Mouse (Mus musculus): Measurements from ENCODE around the gene Slc6a8. TPM values are rescaled to one million over a fixed set of nuclear protein-coding genes. Genes with fewer than 3 reads are reported as not detected.

Gene Slc6a8
- polyA plus RNA-seq, 1 experiment from 2014 or later, result 8.8 TPM

DNA sequence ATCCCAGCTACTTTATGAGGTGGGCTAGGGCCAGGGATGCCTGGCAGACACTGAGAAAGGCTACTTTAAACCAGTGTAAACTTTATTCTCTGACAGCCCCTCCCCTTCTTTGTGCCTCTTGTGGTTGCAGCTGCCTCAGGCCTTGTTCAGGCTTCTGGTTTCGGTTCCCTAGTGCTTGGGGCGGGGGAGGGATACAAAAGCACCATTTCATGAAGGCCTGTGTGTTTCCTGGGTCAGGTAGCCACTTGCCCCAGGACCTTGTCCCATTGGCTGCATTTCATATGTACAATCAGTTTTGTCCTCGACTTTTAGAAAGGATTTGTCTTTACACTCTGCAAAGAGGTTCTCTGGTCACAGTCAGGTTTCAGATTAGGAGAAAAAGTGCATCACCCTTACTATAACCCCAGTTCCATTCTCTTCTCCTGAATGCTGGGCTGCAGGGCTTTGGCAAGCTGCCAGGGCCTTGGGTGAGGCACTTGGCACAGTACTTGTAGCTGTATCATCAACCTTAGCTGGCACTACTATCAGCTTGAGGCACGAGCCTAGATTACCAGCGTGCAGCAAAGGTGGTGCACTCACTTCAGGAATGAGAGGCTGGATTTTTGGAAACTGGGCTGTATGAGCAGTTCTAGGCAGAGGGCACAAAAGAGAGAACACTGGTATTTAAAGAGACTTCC lies 45.9 kb downstream of the Slc6a8 start:
- H3K27me3 ChIP-seq (replicated peaks; ENCODE audit: control insufficient read depth, insufficient read depth, low read length), result no peaks in the 10 kb centered on the region
- no peak for ATAC-seq (ENCODE audit: low read depth)
- DNase-seq (ENCODE audit: low spot score), result peak; percentile 27
- H3K36me3 ChIP-seq (ENCODE audit: control insufficient read depth, insufficient read depth, low read length), result no peaks in the 10 kb centered on the region; the same call in 1 of the 2 replicates
- H3K4me2 ChIP-seq (ENCODE audit: low read depth, low read length), result peak overlapping the region; percentile 70
- WGBS, result 29% methylated on average over 5 of the region's 5 CpGs
- H3K9me3 ChIP-seq (ENCODE audit: control insufficient read depth, low read length), result no peaks in the 10 kb centered on the region
- H3K27ac ChIP-seq (replicated peaks; ENCODE audit: low read depth, low read length), result peak overlapping the region; percentile 11; the same call in 1 of the 2 replicates
- no peak overlapping the region for H3K9ac ChIP-seq (ENCODE audit: low read depth, low read length)
- peaks cover 11% of the 10 kb centered on the region for H3K4me1 ChIP-seq (ENCODE audit: control insufficient read depth, insufficient read depth, low read length)
- no peak overlapping the region for H3K4me3 ChIP-seq (ENCODE audit: low read depth, low read length)

DNA sequence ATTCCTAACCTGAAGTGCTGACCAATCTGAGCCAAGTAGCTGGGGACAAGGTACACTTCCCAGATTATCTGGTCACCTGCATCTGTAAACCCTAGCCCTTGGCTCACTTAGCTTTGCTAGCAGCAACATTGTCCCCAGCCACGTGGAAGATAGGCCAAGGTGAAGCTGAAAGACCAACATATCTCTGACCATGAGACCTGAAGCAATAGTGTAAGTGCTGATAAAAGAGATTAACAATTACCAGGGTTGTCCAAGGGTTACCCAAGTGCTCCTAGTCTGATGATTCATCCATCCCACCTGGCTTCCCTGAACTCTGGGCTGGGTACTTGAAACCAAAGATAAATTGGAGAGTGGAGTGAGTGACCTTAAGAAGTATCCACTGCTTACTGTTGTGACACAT lies 58.0 kb downstream of the Slc6a8 start:
- Histone ChIP-seq H3K27me3 (replicated peaks; ENCODE audit: control insufficient read depth, insufficient read depth, low read length) (no peaks in the 10 kb centered on the region), H3K9me3 (ENCODE audit: control insufficient read depth, low read length) (no peaks in the 10 kb centered on the region), H3K4me2 (ENCODE audit: low read depth, low read length) (no peak overlapping the region), H3K9ac (ENCODE audit: low read depth, low read length) (no peak overlapping the region), H3K36me3 (ENCODE audit: control insufficient read depth, insufficient read depth, low read length) (peaks cover 5% of the 10 kb centered on the region; the same call in 1 of the 2 replicates), H3K27ac (replicated peaks; ENCODE audit: low read depth, low read length) (no peak overlapping the region), H3K4me3 (ENCODE audit: low read depth, low read length) (no peak overlapping the region), H3K4me1 (ENCODE audit: control insufficient read depth, insufficient read depth, low read length) (no peaks in the 10 kb centered on the region)
- 53% methylated on average over 1 of the region's 1 CpGs for WGBS
- DNase-seq (ENCODE audit: low spot score) (no peak), ATAC-seq (ENCODE audit: low read depth) (no peak)

Other genes with a start within 250 kb of the Slc6a8 start
- gene Trex2, start 237.8 kb upstream of the Slc6a8 start, polyA plus RNA-seq (2014; fragmentation: Nextera tagmentation; extraction: Ambion mirVana), result 1.3 and 2.9 TPM in 2 replicates
- gene Haus7, start 214.1 kb upstream of the Slc6a8 start, polyA plus RNA-seq (2014; fragmentation: Nextera tagmentation; extraction: Ambion mirVana), result 48.2 and 52.5 TPM in 2 replicates
- 263 and 311 TPM in 2 replicates for gene Bgn, start 189.5 kb upstream of the Slc6a8 start, polyA plus RNA-seq (2014; fragmentation: Nextera tagmentation; extraction: Ambion mirVana)
- 0.80 and 1.3 TPM in 2 replicates for gene Atp2b3, start 170.1 kb upstream of the Slc6a8 start, polyA plus RNA-seq (2014; fragmentation: Nextera tagmentation; extraction: Ambion mirVana)
- 1.6 and 2.2 TPM in 2 replicates for gene Dusp9, start 33.7 kb upstream of the Slc6a8 start, polyA plus RNA-seq (2014; fragmentation: Nextera tagmentation; extraction: Ambion mirVana)
- 16.6 and 19.9 TPM in 2 replicates for gene Pnck, start 13.0 kb upstream of the Slc6a8 start, polyA plus RNA-seq (2014; fragmentation: Nextera tagmentation; extraction: Ambion mirVana)
- gene Bcap31, start 43.0 kb downstream of the Slc6a8 start, polyA plus RNA-seq (2014; fragmentation: Nextera tagmentation; extraction: Ambion mirVana), result 240 and 244 TPM in 2 replicates
- 14.7 and 15.7 TPM in 2 replicates for gene Abcd1, start 43.4 kb downstream of the Slc6a8 start, polyA plus RNA-seq (2014; fragmentation: Nextera tagmentation; extraction: Ambion mirVana)
- 0.90 and 1.1 TPM in 2 replicates for gene Plxnb3, start 83.9 kb downstream of the Slc6a8 start, polyA plus RNA-seq (2014; fragmentation: Nextera tagmentation; extraction: Ambion mirVana)
- 54.6 and 63.2 TPM in 2 replicates for gene Srpk3, start 101.3 kb downstream of the Slc6a8 start, polyA plus RNA-seq (2014; fragmentation: Nextera tagmentation; extraction: Ambion mirVana)
- 193 and 211 TPM in 2 replicates for gene Idh3g, start 113.7 kb downstream of the Slc6a8 start, polyA plus RNA-seq (2014; fragmentation: Nextera tagmentation; extraction: Ambion mirVana)
- 259 and 277 TPM in 2 replicates for gene Ssr4, start 113.9 kb downstream of the Slc6a8 start, polyA plus RNA-seq (2014; fragmentation: Nextera tagmentation; extraction: Ambion mirVana)
- 1.1 and 1.8 TPM in 2 replicates for gene Pdzd4, start 151.8 kb downstream of the Slc6a8 start, polyA plus RNA-seq (2014; fragmentation: Nextera tagmentation; extraction: Ambion mirVana)
- 0.14 TPM in 1 of 2 replicates, not detected in the other for gene Avpr2, start 219.0 kb downstream of the Slc6a8 start, polyA plus RNA-seq (2014; fragmentation: Nextera tagmentation; extraction: Ambion mirVana)
- gene L1cam, start 223.0 kb downstream of the Slc6a8 start, polyA plus RNA-seq (2014; fragmentation: Nextera tagmentation; extraction: Ambion mirVana), result 9.7 and 10.2 TPM in 2 replicates
- 2.3 and 4.5 TPM in 2 replicates for gene Arhgap4, start 248.7 kb downstream of the Slc6a8 start, polyA plus RNA-seq (2014; fragmentation: Nextera tagmentation; extraction: Ambion mirVana)
- 102 and 110 TPM in 2 replicates for gene Naa10, start 248.8 kb downstream of the Slc6a8 start, polyA plus RNA-seq (2014; fragmentation: Nextera tagmentation; extraction: Ambion mirVana)